Mouse (Mus musculus): ENCODE results near the gene Carnmt1.

DNA sequence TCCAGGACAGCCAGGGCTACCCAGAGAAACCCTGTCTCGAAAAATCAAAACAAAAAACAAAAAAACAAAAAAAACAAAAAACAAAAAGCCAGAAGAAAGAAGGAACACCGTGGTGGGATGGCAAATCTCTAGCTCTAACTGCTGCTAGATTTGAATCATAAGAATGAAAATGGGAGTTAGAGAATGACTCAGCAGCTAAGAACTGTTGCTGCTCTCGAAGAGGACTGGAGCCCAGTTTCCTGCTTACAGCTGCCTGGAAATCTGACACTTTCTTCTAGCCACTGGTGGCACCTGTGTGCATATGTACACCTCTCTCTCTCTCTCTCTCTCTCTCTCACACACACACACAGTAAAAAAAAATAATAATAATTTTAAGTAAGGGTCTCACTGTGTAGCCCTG lies 24.2 kb upstream of the Carnmt1 start:
- TF ChIP-seq CTCF (IDR thresholded peaks at IDR 0.05; ENCODE audit: extremely low read depth, insufficient read length, insufficient replicate concordance, low read depth, low read length) (no peak), POLR2A (IDR thresholded peaks at IDR 0.05; ENCODE audit: low read depth, low read length) (no peak)
